17 mouse cellular contexts compared by ENCODE assay signal in the genomic region with DNA sequence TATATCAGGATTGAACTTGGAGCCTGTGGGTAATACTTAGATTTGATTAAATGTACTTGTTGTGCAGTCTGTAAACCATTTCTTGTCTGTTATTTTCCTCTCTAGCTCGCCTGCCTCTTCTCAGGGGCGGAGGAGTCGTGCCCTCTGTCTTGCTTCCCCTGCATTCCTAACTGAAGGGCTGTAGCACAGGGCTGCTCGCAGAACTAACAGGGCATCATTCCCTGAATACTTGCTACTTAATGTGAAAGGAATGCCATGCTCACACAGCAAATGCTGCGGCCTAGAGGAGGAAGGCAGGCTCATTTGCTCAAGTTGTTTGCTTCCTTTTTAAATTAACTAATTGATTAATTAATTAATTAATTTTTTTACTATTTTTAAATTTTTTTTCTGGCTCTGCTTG. TPM values are rescaled to one million over a fixed set of nuclear protein-coding genes. Genes with fewer than 3 reads are reported as not detected.
DNase-seq lines count a peak whose midpoint lies in the region; ATAC-seq and TF ChIP-seq lines count a peak whose summit lies in the region.
"Had no signal": no experiment of that assay in that cellular context is flagged by ENCODE, and none has a peak within 500 bp of the region (broad histone marks: within the 10 kb centered on the region; RNA-seq: fewer than 3 reads in every experiment).

No protein-coding gene starts in this region.

- H3K4me2 ChIP-seq in intestine, embryonic 15.5 days (replicated peaks) = no peak overlapping the region
- H3K4me2 ChIP-seq in intestine, postnatal 0 days (replicated peaks; ENCODE audit: low read depth) = no peak overlapping the region
- H3K4me2 ChIP-seq in embryonic facial prominence, embryonic 14.5 days (ENCODE audit: low read depth, low read length) = no peak overlapping the region
- H3K4me2 ChIP-seq in lung, postnatal 0 days (replicated peaks; ENCODE audit: low read depth, low read length) = no peak overlapping the region
- H3K4me2 ChIP-seq: forebrain, embryonic 15.5 days; limb, embryonic 12.5 days had no signal

- no peaks in the 10 kb centered on the region for H3K27me3 ChIP-seq in intestine, embryonic 15.5 days (replicated peaks)
- H3K27me3 ChIP-seq in intestine, postnatal 0 days (replicated peaks; ENCODE audit: control insufficient read depth, insufficient read depth, low read length) = no peaks in the 10 kb centered on the region
- no peaks in the 10 kb centered on the region for H3K27me3 ChIP-seq in embryonic facial prominence, embryonic 14.5 days (replicated peaks; ENCODE audit: control insufficient read depth, insufficient read depth, low read length)
- no peaks in the 10 kb centered on the region for H3K27me3 ChIP-seq in lung, postnatal 0 days (replicated peaks; ENCODE audit: insufficient read depth, low read length)
- H3K27me3 ChIP-seq: forebrain, embryonic 15.5 days; limb, embryonic 12.5 days had no signal

- no peak overlapping the region for H3K9ac ChIP-seq in intestine, embryonic 15.5 days
- H3K9ac ChIP-seq in intestine, postnatal 0 days (ENCODE audit: low read depth, low read length) = no peak overlapping the region
- H3K9ac ChIP-seq in embryonic facial prominence, embryonic 14.5 days (ENCODE audit: low read depth, low read length) = no peak overlapping the region
- no peak overlapping the region for H3K9ac ChIP-seq in lung, postnatal 0 days (replicated peaks; ENCODE audit: low read depth)
- H3K9ac ChIP-seq: forebrain, embryonic 15.5 days; limb, embryonic 12.5 days; liver, postnatal 0 days had no signal

- no peak for TF ChIP-seq EP300 in lung, postnatal 0 days (IDR thresholded peaks at IDR 0.05)

- peak; percentile 45; the same call in 1 of the 2 replicates for ATAC-seq in intestine, embryonic 15.5 days
- no peak for ATAC-seq in intestine, postnatal 0 days
- ATAC-seq in embryonic facial prominence, embryonic 14.5 days (ENCODE audit: low read depth) = 0 out of 2 replicates have a peak, but pooled peaks have one; percentile 26
- peak; percentile 89 for ATAC-seq in lung, postnatal 0 days
- ATAC-seq in frontal cortex, adult (ENCODE audit: low TSS enrichment) = no peak
- ATAC-seq: CD4-positive, CD25-positive, alpha-beta regulatory T cell, adult 4 months; forebrain, embryonic 15.5 days; hindbrain, embryonic 16.5 days; liver, postnatal 0 days; midbrain, embryonic 16.5 days had no signal

- WGBS in intestine, embryonic 15.5 days = 43% methylated on average over 5 of the region's 5 CpGs
- WGBS in intestine, postnatal 0 days = 61% methylated on average over 5 of the region's 5 CpGs
- 56% methylated on average over 5 of the region's 5 CpGs for WGBS in embryonic facial prominence, embryonic 14.5 days
- WGBS in lung, postnatal 0 days = 48% methylated on average over 5 of the region's 5 CpGs

- no peaks in the 10 kb centered on the region for H3K9me3 ChIP-seq in intestine, embryonic 15.5 days
- no peaks in the 10 kb centered on the region for H3K9me3 ChIP-seq in intestine, postnatal 0 days (ENCODE audit: control insufficient read depth)
- H3K9me3 ChIP-seq in embryonic facial prominence, embryonic 14.5 days (ENCODE audit: control insufficient read depth, low read length) = no peaks in the 10 kb centered on the region
- no peaks in the 10 kb centered on the region for H3K9me3 ChIP-seq in lung, postnatal 0 days (ENCODE audit: low read length)
- H3K9me3 ChIP-seq: forebrain, embryonic 15.5 days; limb, embryonic 12.5 days had no signal

- no peak for TF ChIP-seq CTCF in intestine, postnatal 0 days (IDR thresholded peaks at IDR 0.05; ENCODE audit: low read depth)
- no peak; the same call in 1 of the 2 replicates for TF ChIP-seq CTCF in lung, postnatal 0 days (IDR thresholded peaks at IDR 0.05)

- no peak overlapping the region for H3K4me3 ChIP-seq in intestine, embryonic 15.5 days (replicated peaks)
- H3K4me3 ChIP-seq in intestine, postnatal 0 days (ENCODE audit: low read depth, low read length) = no peak overlapping the region
- H3K4me3 ChIP-seq in embryonic facial prominence, embryonic 14.5 days (ENCODE audit: low read depth, low read length) = no peak overlapping the region
- no peak overlapping the region for H3K4me3 ChIP-seq in lung, postnatal 0 days (ENCODE audit: low read depth, low read length)
- H3K4me3 ChIP-seq: forebrain, embryonic 15.5 days; limb, embryonic 12.5 days had no signal

- DNase-seq in embryo, embryonic 10.5 days (ENCODE audit: low spot score) = peak; percentile 23
- peak; percentile 48 for DNase-seq in embryonic facial prominence, embryonic 14.5 days (ENCODE audit: low spot score)
- peak; percentile 72 for DNase-seq in lung, postnatal 0 days (ENCODE audit: low spot score)
- no peak for DNase-seq in right cerebral cortex, postnatal 10 days (ENCODE audit: low spot score in 2 of 2)
- no peak for DNase-seq in gastrocnemius, postnatal 4 days (ENCODE audit: low spot score in 2 of 2)
- DNase-seq: cerebellum, postnatal 14 days; gastrocnemius, postnatal 36 days; liver, postnatal 0 days had no signal

- no peaks in the 10 kb centered on the region for H3K4me1 ChIP-seq in intestine, embryonic 15.5 days (replicated peaks)
- H3K4me1 ChIP-seq in intestine, postnatal 0 days (replicated peaks; ENCODE audit: control insufficient read depth, insufficient read depth, low read length) = no peaks in the 10 kb centered on the region
- H3K4me1 ChIP-seq in embryonic facial prominence, embryonic 14.5 days (ENCODE audit: control insufficient read depth, insufficient read depth, low read length) = no peaks in the 10 kb centered on the region
- no peaks in the 10 kb centered on the region for H3K4me1 ChIP-seq in lung, postnatal 0 days (ENCODE audit: insufficient read depth, low read depth, low read length)
- H3K4me1 ChIP-seq: forebrain, embryonic 15.5 days; limb, embryonic 12.5 days had no signal

- H3K36me3 ChIP-seq in intestine, embryonic 15.5 days = no peaks in the 10 kb centered on the region
- no peaks in the 10 kb centered on the region for H3K36me3 ChIP-seq in intestine, postnatal 0 days (ENCODE audit: control insufficient read depth, insufficient read depth)
- H3K36me3 ChIP-seq in embryonic facial prominence, embryonic 14.5 days (ENCODE audit: control insufficient read depth, insufficient read depth, low read length) = no peaks in the 10 kb centered on the region
- no peaks in the 10 kb centered on the region for H3K36me3 ChIP-seq in lung, postnatal 0 days (ENCODE audit: insufficient read depth, low read length)
- H3K36me3 ChIP-seq: forebrain, embryonic 15.5 days; limb, embryonic 12.5 days had no signal

- no peak overlapping the region for H3K27ac ChIP-seq in intestine, embryonic 15.5 days
- H3K27ac ChIP-seq in intestine, postnatal 0 days (ENCODE audit: low read depth, low read length) = no peak overlapping the region
- H3K27ac ChIP-seq in embryonic facial prominence, embryonic 14.5 days (replicated peaks; ENCODE audit: low read depth, low read length) = no peak overlapping the region
- no peak overlapping the region for H3K27ac ChIP-seq in lung, postnatal 0 days (ENCODE audit: low read length)
- H3K27ac ChIP-seq: forebrain, embryonic 15.5 days; limb, embryonic 12.5 days had no signal

RNA-seq across cellular contexts. Expression of a gene that starts 43.7 kb away (rescaled TPM):
- 0.71 and 0.92 TPM in 2 replicates for polyA plus RNA-seq in intestine, embryonic 15.5 days (2015; fragmentation: Nextera tagmentation; extraction: Ambion mirVana)
- 0.20 and 0.43 TPM in 2 replicates for polyA plus RNA-seq in intestine, postnatal 0 days (2015; fragmentation: Nextera tagmentation; extraction: Ambion mirVana)
- 0.78 and 0.80 TPM in 2 replicates for polyA plus RNA-seq in embryonic facial prominence, embryonic 14.5 days (2014; fragmentation: Nextera tagmentation; extraction: Ambion mirVana)
- polyA plus RNA-seq in lung, postnatal 0 days (2015; fragmentation: Nextera tagmentation; extraction: Ambion mirVana) = 2.1 and 2.5 TPM in 2 replicates
- not detected for total RNA-seq in gastrocnemius, postnatal 4 days (2021)
- total RNA-seq: adrenal gland, postnatal 4 days; gastrocnemius, postnatal 36 days had no signal
- polyA plus RNA-seq: CD4-positive, CD25-positive, alpha-beta regulatory T cell, adult 4 months had no signal

Comparison
In these comparisons a context has a peak if more than half of its experiments do, and no peak if none do; other contexts are left out.
1. ATAC-seq: peak in intestine, embryonic 15.5 days (single experiment), embryonic facial prominence, embryonic 14.5 days (single experiment) and lung, postnatal 0 days (single experiment); none in intestine, postnatal 0 days (single experiment) and frontal cortex, adult (single experiment).
2. DNase-seq: peak in embryo, embryonic 10.5 days (single experiment), embryonic facial prominence, embryonic 14.5 days (single experiment) and lung, postnatal 0 days (single experiment); none in right cerebral cortex, postnatal 10 days (0 of 2) and gastrocnemius, postnatal 4 days (0 of 2).